Mouse (Mus musculus): Measurements from ENCODE around the gene Gm14412. TPM values are rescaled to one million over a fixed set of nuclear protein-coding genes. Genes with fewer than 3 reads are reported as not detected.
"Not testable (repeated sequence)": the region's sequence is repeated elsewhere in the genome, so short reads cannot be mapped to it uniquely, and the experiment has no call there.

Gm14412 gene
- not detected in 2 replicates for polyA plus RNA-seq (2011; ENCODE audit: insufficient read depth, insufficient read length, low replicate concordance, missing spikeins)

DNA sequence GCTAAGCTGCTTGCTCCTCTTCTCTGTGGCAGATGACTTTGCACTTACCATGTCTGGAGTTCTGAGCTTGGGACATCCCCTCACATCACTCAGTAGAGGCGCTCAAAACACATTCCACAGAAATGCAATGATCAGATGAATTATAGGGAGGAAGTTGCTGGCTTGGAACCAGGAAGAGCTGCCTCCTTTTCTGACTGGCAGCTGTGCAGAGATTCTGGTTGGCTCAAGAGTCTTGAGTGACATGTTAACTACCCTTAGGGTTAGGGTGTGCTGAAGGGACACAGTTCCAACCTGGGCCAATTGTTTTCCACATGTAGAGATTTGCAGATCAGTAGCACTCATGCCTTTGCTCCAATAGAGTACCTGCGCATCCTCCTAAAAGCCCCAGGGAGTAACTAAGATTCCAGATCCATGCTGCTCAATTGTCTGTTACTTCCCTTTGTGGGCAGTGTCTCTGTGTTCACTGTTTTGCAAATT is at the start of gene Gm14412:
TSS of gene Gm14412 (minus strand) at position 51 of the 477 bp plus-strand sequence.
- H3K4me3 ChIP-seq (replicated peaks; ENCODE audit: control insufficient read depth, low read depth, low read length); H3K4me1 ChIP-seq (ENCODE audit: control insufficient read depth, insufficient read depth, low read length); H3K27ac ChIP-seq (ENCODE audit: control insufficient read depth, insufficient read depth, low read depth, low read length, poor library complexity): not testable (repeated sequence)
- WGBS = 83% methylated on average over 2 of the region's 2 CpGs

GRCm38 (mm10) chr2:177329661-177330292 is 5.7 kb upstream of the Gm14412 start:
- WGBS = 68% methylated on average over 4 of the region's 4 CpGs
- not testable (repeated sequence) for H3K4me3 ChIP-seq (replicated peaks; ENCODE audit: control insufficient read depth, low read depth, low read length); H3K4me1 ChIP-seq (ENCODE audit: control insufficient read depth, insufficient read depth, low read length); H3K27ac ChIP-seq (ENCODE audit: control insufficient read depth, insufficient read depth, low read depth, low read length, poor library complexity)

GRCm38 (mm10) chr2:177321361-177321760 is 2.7 kb downstream of the Gm14412 start:
- H3K27ac ChIP-seq (ENCODE audit: control insufficient read depth, insufficient read depth, low read depth, low read length, poor library complexity); H3K4me3 ChIP-seq (replicated peaks; ENCODE audit: control insufficient read depth, low read depth, low read length); H3K4me1 ChIP-seq (ENCODE audit: control insufficient read depth, insufficient read depth, low read length): not testable (repeated sequence)

DNA sequence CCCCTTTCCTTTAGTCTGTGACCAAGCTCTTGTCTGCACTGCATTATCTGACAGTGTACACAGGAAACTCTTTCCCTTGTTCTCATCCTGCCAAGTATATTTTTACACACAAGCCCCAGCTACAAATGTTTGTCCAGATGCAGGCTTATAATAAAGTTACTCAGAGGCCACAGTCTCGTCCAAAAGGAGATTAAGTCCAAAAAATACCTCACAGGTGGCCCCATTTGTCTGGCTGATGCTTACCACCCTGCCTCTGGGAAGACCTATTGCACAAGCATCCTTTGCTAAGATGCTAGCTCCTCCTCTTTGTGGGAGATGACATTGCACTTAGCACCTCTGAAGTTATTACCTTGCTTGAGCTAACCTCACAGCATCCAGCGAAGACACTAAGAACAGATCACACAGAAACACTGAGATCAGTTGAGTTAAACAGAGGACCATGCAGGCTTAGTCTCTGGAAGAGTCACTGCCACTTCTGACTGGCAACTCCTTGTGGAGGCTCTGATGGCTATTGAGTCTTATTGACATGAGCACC is 3.3 kb downstream of the Gm14412 start:
- H3K27ac ChIP-seq (ENCODE audit: control insufficient read depth, insufficient read depth, low read depth, low read length, poor library complexity); H3K4me1 ChIP-seq (ENCODE audit: control insufficient read depth, insufficient read depth, low read length); H3K4me3 ChIP-seq (replicated peaks; ENCODE audit: control insufficient read depth, low read depth, low read length): not testable (repeated sequence)
- 48% methylated on average over 2 of the region's 2 CpGs for WGBS

- WGBS = 74% methylated on average over 1 of the region's 1 CpGs
- Histone ChIP-seq H3K4me3 (replicated peaks; ENCODE audit: control insufficient read depth, low read depth, low read length) (no peak overlapping the region), H3K27ac (ENCODE audit: control insufficient read depth, insufficient read depth, low read depth, low read length, poor library complexity) (no peak overlapping the region), H3K4me1 (ENCODE audit: control insufficient read depth, insufficient read depth, low read length) (no peaks in the 10 kb centered on the region)
- no peak for TF ChIP-seq POLR2A (IDR thresholded peaks at IDR 0.05; ENCODE audit: borderline replicate concordance, control insufficient read depth, low read depth, low read length)
- no peak for TF ChIP-seq CTCF (IDR thresholded peaks at IDR 0.05; ENCODE audit: control insufficient read depth, insufficient read depth, low read length)
These were observed 5.1 kb downstream of the Gm14412 start for GRCm38 (mm10) chr2:177318996-177319395.

DNA sequence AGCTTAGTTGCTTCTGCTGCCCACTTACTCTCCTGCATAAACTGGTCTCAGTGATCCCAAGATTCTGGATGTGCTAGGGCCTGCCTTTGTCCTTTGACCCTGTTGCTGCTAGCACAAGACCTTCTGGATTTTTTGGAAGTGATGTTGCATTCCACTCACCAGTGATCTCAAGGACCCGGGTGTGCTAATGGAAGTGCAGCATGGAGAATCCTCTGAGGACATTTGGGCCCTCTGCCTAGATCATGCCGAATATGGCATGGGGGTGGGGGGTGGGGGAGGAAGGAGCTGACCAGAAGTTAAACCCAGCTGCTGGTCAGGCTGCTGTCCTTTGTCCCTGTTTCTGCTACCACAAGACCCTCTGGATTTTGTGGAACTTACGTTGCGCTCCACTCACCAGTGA is 14.5 kb downstream of the Gm14412 start:
- not testable (repeated sequence) for H3K4me1 ChIP-seq (ENCODE audit: control insufficient read depth, insufficient read depth, low read length); H3K4me3 ChIP-seq (replicated peaks; ENCODE audit: control insufficient read depth, low read depth, low read length); H3K27ac ChIP-seq (ENCODE audit: control insufficient read depth, insufficient read depth, low read depth, low read length, poor library complexity)
- WGBS = 78% methylated on average over 4 of the region's 4 CpGs

- no CpG with 5 or more reads among the region's 2 CpGs for WGBS
- H3K4me3 ChIP-seq (replicated peaks; ENCODE audit: control insufficient read depth, low read depth, low read length); H3K27ac ChIP-seq (ENCODE audit: control insufficient read depth, insufficient read depth, low read depth, low read length, poor library complexity); H3K4me1 ChIP-seq (ENCODE audit: control insufficient read depth, insufficient read depth, low read length): not testable (repeated sequence)
These were observed 19.1 kb downstream of the Gm14412 start for GRCm38 (mm10) chr2:177304980-177305379.

DNA sequence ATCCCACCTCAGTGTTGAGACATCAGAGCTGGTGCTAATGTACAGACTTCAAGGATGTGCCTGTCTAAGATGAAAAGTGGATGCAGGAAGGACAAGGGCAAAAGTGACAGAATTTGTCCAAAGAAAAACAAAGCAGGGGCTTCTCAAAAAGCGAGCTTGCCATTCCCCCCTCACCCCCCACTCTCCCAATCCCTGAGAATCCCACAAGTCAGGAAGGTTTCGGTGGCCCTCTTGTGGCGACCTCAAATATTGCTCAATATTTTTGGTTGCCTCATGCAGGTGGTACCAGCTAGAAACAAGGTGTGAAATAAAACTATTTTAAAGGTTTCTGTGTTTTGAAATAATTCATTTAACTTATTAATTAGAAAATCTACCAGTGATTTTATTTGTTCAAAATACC is 40.4 kb downstream of the Gm14412 start:
- WGBS = 32% methylated on average over 3 of the region's 3 CpGs
- H3K4me1 ChIP-seq (ENCODE audit: control insufficient read depth, insufficient read depth, low read length); H3K4me3 ChIP-seq (replicated peaks; ENCODE audit: control insufficient read depth, low read depth, low read length); H3K27ac ChIP-seq (ENCODE audit: control insufficient read depth, insufficient read depth, low read depth, low read length, poor library complexity): not testable (repeated sequence)

- not testable (repeated sequence) for H3K4me1 ChIP-seq (ENCODE audit: control insufficient read depth, insufficient read depth, low read length); H3K4me3 ChIP-seq (replicated peaks; ENCODE audit: control insufficient read depth, low read depth, low read length); H3K27ac ChIP-seq (ENCODE audit: control insufficient read depth, insufficient read depth, low read depth, low read length, poor library complexity)
- WGBS = 71% methylated on average over 2 of the region's 2 CpGs
These were observed 46.4 kb downstream of the Gm14412 start for GRCm38 (mm10) chr2:177277754-177278153.

- not testable (repeated sequence) for H3K27ac ChIP-seq (ENCODE audit: control insufficient read depth, insufficient read depth, low read depth, low read length, poor library complexity); H3K4me1 ChIP-seq (ENCODE audit: control insufficient read depth, insufficient read depth, low read length); H3K4me3 ChIP-seq (replicated peaks; ENCODE audit: control insufficient read depth, low read depth, low read length)
- WGBS = 88% methylated on average over 2 of the region's 2 CpGs
These were observed 51.9 kb downstream of the Gm14412 start for GRCm38 (mm10) chr2:177272237-177272636.

- not testable (repeated sequence) for H3K27ac ChIP-seq (ENCODE audit: control insufficient read depth, insufficient read depth, low read depth, low read length, poor library complexity); H3K4me1 ChIP-seq (ENCODE audit: control insufficient read depth, insufficient read depth, low read length); H3K4me3 ChIP-seq (replicated peaks; ENCODE audit: control insufficient read depth, low read depth, low read length)
- WGBS = no CpG with 5 or more reads among the region's 2 CpGs
These were observed 57.2 kb downstream of the Gm14412 start, which contains the start of gene Gm14409 for GRCm38 (mm10) chr2:177266936-177267335. Gene Gm14409 (minus strand): TSS chr2:177267036.

All from bone marrow, adult 2 months (tissue).